Mouse (Mus musculus): Measurements from ENCODE around the gene Ehd1. TPM values are rescaled to one million over a fixed set of nuclear protein-coding genes. Genes with fewer than 3 reads are reported as not detected.
A peak's percentile ranks its signal among the peaks of the same experiment; 100 is the strongest.

Ehd1 gene
- polyA plus RNA-seq, 1 experiment from 2014 or later: 60.0 TPM

- no peak overlapping the region for H3K4me2 ChIP-seq (ENCODE audit: low read length)
- H3K36me3 ChIP-seq (ENCODE audit: control insufficient read depth, insufficient read depth, low read length): no peaks in the 10 kb centered on the region
- 0 out of 2 replicates have a peak, but pooled peaks have one; percentile 40 for ATAC-seq (ENCODE audit: insufficient number of reproducible peaks, insufficient read depth, low FRiP score, low read depth)
- 0 out of 2 replicates have a peak, but pooled peaks cover 3% of the 10 kb centered on the region for H3K27me3 ChIP-seq (ENCODE audit: control insufficient read depth, insufficient read depth, low read length)
- no peak overlapping the region for H3K9ac ChIP-seq (ENCODE audit: low read length)
- H3K9me3 ChIP-seq (ENCODE audit: control insufficient read depth, low read length): no peaks in the 10 kb centered on the region
- peaks cover 0 to 5% of the 10 kb centered on the region in 2 experiments; a peak in 1 of 4 replicates for H3K4me1 ChIP-seq (ENCODE audit: control insufficient read depth in 2 of 2, insufficient read depth in 2 of 2, low read length in 2 of 2)
- 15% methylated on average over 8 of the region's 8 CpGs for WGBS
- H3K4me3 ChIP-seq (ENCODE audit: control insufficient read depth in 1 of 2, insufficient read depth in 1 of 2, low read depth in 1 of 2, low read length in 2 of 2): no peak overlapping the region
- no peak overlapping the region for H3K27ac ChIP-seq (replicated peaks in 1 of 2; ENCODE audit: control insufficient read depth in 1 of 2, insufficient read depth in 1 of 2, low read depth in 2 of 2, low read length in 2 of 2)
Observed at GRCm38 (mm10) chr19:6268170-6268528, 8.4 kb upstream of the Ehd1 start.

- no peak overlapping the region for H3K4me2 ChIP-seq (ENCODE audit: low read length)
- no peak overlapping the region for H3K4me3 ChIP-seq (ENCODE audit: control insufficient read depth in 1 of 2, insufficient read depth in 1 of 2, low read depth in 1 of 2, low read length in 2 of 2)
- H3K9me3 ChIP-seq (ENCODE audit: control insufficient read depth, low read length): no peaks in the 10 kb centered on the region
- no peak overlapping the region for H3K9ac ChIP-seq (ENCODE audit: low read length)
- H3K4me1 ChIP-seq (ENCODE audit: control insufficient read depth in 2 of 2, insufficient read depth in 2 of 2, low read length in 2 of 2): peaks cover 0 to 5% of the 10 kb centered on the region in 2 experiments; a peak in 1 of 4 replicates
- ATAC-seq (ENCODE audit: insufficient number of reproducible peaks, insufficient read depth, low FRiP score, low read depth): no peak
- H3K27me3 ChIP-seq (ENCODE audit: control insufficient read depth, insufficient read depth, low read length): 0 out of 2 replicates have a peak, but pooled peaks cover 3% of the 10 kb centered on the region
- H3K27ac ChIP-seq (replicated peaks in 1 of 2; ENCODE audit: control insufficient read depth in 1 of 2, insufficient read depth in 1 of 2, low read depth in 2 of 2, low read length in 2 of 2): no peak overlapping the region
- 85% methylated on average over 7 of the region's 7 CpGs for WGBS
- no peaks in the 10 kb centered on the region for H3K36me3 ChIP-seq (ENCODE audit: control insufficient read depth, insufficient read depth, low read length)
Observed at GRCm38 (mm10) chr19:6268670-6269132, 7.8 kb upstream of the Ehd1 start.

GRCm38 (mm10) chr19:6269798-6270475 is 6.6 kb upstream of the Ehd1 start:
- H3K9me3 ChIP-seq (ENCODE audit: control insufficient read depth, low read length): no peaks in the 10 kb centered on the region
- no peak overlapping the region for H3K4me2 ChIP-seq (ENCODE audit: low read length)
- H3K27me3 ChIP-seq (ENCODE audit: control insufficient read depth, insufficient read depth, low read length): 0 out of 2 replicates have a peak, but pooled peaks cover 3% of the 10 kb centered on the region
- 86% methylated on average over 8 of the region's 8 CpGs for WGBS
- H3K9ac ChIP-seq (ENCODE audit: low read length): no peak overlapping the region
- peaks cover 0 to 5% of the 10 kb centered on the region in 2 experiments; a peak in 1 of 4 replicates for H3K4me1 ChIP-seq (ENCODE audit: control insufficient read depth in 2 of 2, insufficient read depth in 2 of 2, low read length in 2 of 2)
- no peak overlapping the region for H3K27ac ChIP-seq (replicated peaks in 1 of 2; ENCODE audit: control insufficient read depth in 1 of 2, insufficient read depth in 1 of 2, low read depth in 2 of 2, low read length in 2 of 2)
- no peak for ATAC-seq (ENCODE audit: insufficient number of reproducible peaks, insufficient read depth, low FRiP score, low read depth)
- H3K36me3 ChIP-seq (ENCODE audit: control insufficient read depth, insufficient read depth, low read length): no peaks in the 10 kb centered on the region
- no peak overlapping the region for H3K4me3 ChIP-seq (ENCODE audit: control insufficient read depth in 1 of 2, insufficient read depth in 1 of 2, low read depth in 1 of 2, low read length in 2 of 2)

- H3K4me1 ChIP-seq (ENCODE audit: control insufficient read depth in 2 of 2, insufficient read depth in 2 of 2, low read length in 2 of 2): peaks cover 2 to 7% of the 10 kb centered on the region in 2 experiments
- no peak for ATAC-seq (ENCODE audit: insufficient number of reproducible peaks, insufficient read depth, low FRiP score, low read depth)
- no peak overlapping the region for H3K27ac ChIP-seq (replicated peaks in 1 of 2; ENCODE audit: control insufficient read depth in 1 of 2, insufficient read depth in 1 of 2, low read depth in 2 of 2, low read length in 2 of 2)
- H3K27me3 ChIP-seq (ENCODE audit: control insufficient read depth, insufficient read depth, low read length): 0 out of 2 replicates have a peak, but pooled peaks cover 3% of the 10 kb centered on the region
- no peak overlapping the region for H3K9ac ChIP-seq (ENCODE audit: low read length)
- H3K36me3 ChIP-seq (ENCODE audit: control insufficient read depth, insufficient read depth, low read length): no peaks in the 10 kb centered on the region
- no peaks in the 10 kb centered on the region for H3K9me3 ChIP-seq (ENCODE audit: control insufficient read depth, low read length)
- no peak overlapping the region for H3K4me2 ChIP-seq (ENCODE audit: low read length)
- 55% methylated on average over 9 of the region's 9 CpGs for WGBS
- no peak overlapping the region for H3K4me3 ChIP-seq (ENCODE audit: control insufficient read depth in 1 of 2, insufficient read depth in 1 of 2, low read depth in 1 of 2, low read length in 2 of 2)
Observed at GRCm38 (mm10) chr19:6270661-6271060, 5.9 kb upstream of the Ehd1 start.

- 45% methylated on average over 8 of the region's 8 CpGs for WGBS
- H3K4me3 ChIP-seq (ENCODE audit: control insufficient read depth in 1 of 2, insufficient read depth in 1 of 2, low read depth in 1 of 2, low read length in 2 of 2): no peak overlapping the region
- no peak for ATAC-seq (ENCODE audit: insufficient number of reproducible peaks, insufficient read depth, low FRiP score, low read depth)
Observed at GRCm38 (mm10) chr19:6271206-6271605, 5.3 kb upstream of the Ehd1 start.

GRCm38 (mm10) chr19:6272053-6272452 is 4.5 kb upstream of the Ehd1 start:
- ATAC-seq (ENCODE audit: insufficient number of reproducible peaks, insufficient read depth, low FRiP score, low read depth): no peak
- Histone ChIP-seq H3K4me2 (ENCODE audit: low read length) (no peak overlapping the region), H3K36me3 (ENCODE audit: control insufficient read depth, insufficient read depth, low read length) (no peaks in the 10 kb centered on the region), H3K9me3 (ENCODE audit: control insufficient read depth, low read length) (no peaks in the 10 kb centered on the region), H3K9ac (ENCODE audit: low read length) (no peak overlapping the region), H3K4me3 (ENCODE audit: control insufficient read depth in 1 of 2, insufficient read depth in 1 of 2, low read depth in 1 of 2, low read length in 2 of 2) (no peak overlapping the region), H3K27me3 (ENCODE audit: control insufficient read depth, insufficient read depth, low read length) (0 out of 2 replicates have a peak, but pooled peaks cover 3% of the 10 kb centered on the region), H3K27ac (replicated peaks in 1 of 2; ENCODE audit: control insufficient read depth in 1 of 2, insufficient read depth in 1 of 2, low read depth in 2 of 2, low read length in 2 of 2) (no peak overlapping the region), H3K4me1 (ENCODE audit: control insufficient read depth in 2 of 2, insufficient read depth in 2 of 2, low read length in 2 of 2) (peaks cover 6 to 13% of the 10 kb centered on the region in 2 experiments)
- WGBS: 69% methylated on average over 7 of the region's 7 CpGs

More at GRCm38 (mm10) chr19:6271206-6271605, 5.3 kb upstream of the Ehd1 start:
- Histone ChIP-seq H3K9me3 (ENCODE audit: control insufficient read depth, low read length) (no peaks in the 10 kb centered on the region), H3K4me2 (ENCODE audit: low read length) (no peak overlapping the region), H3K36me3 (ENCODE audit: control insufficient read depth, insufficient read depth, low read length) (no peaks in the 10 kb centered on the region), H3K27ac (replicated peaks in 1 of 2; ENCODE audit: control insufficient read depth in 1 of 2, insufficient read depth in 1 of 2, low read depth in 2 of 2, low read length in 2 of 2) (no peak overlapping the region), H3K27me3 (ENCODE audit: control insufficient read depth, insufficient read depth, low read length) (0 out of 2 replicates have a peak, but pooled peaks cover 3% of the 10 kb centered on the region), H3K9ac (ENCODE audit: low read length) (no peak overlapping the region), H3K4me1 (ENCODE audit: control insufficient read depth in 2 of 2, insufficient read depth in 2 of 2, low read length in 2 of 2) (peaks cover 5 to 13% of the 10 kb centered on the region in 2 experiments)

GRCm38 (mm10) chr19:6272738-6273137 is 3.8 kb upstream of the Ehd1 start:
- Histone ChIP-seq H3K4me2 (ENCODE audit: low read length) (no peak overlapping the region), H3K4me3 (ENCODE audit: control insufficient read depth in 1 of 2, insufficient read depth in 1 of 2, low read depth in 1 of 2, low read length in 2 of 2) (no peak overlapping the region), H3K27ac (replicated peaks in 1 of 2; ENCODE audit: control insufficient read depth in 1 of 2, insufficient read depth in 1 of 2, low read depth in 2 of 2, low read length in 2 of 2) (peak overlapping the region; percentile 47 to 51), H3K9me3 (ENCODE audit: control insufficient read depth, low read length) (no peaks in the 10 kb centered on the region), H3K9ac (ENCODE audit: low read length) (no peak overlapping the region), H3K36me3 (ENCODE audit: control insufficient read depth, insufficient read depth, low read length) (no peaks in the 10 kb centered on the region), H3K27me3 (ENCODE audit: control insufficient read depth, insufficient read depth, low read length) (no peaks in the 10 kb centered on the region), H3K4me1 (ENCODE audit: control insufficient read depth in 2 of 2, insufficient read depth in 2 of 2, low read length in 2 of 2) (peaks cover 7 to 15% of the 10 kb centered on the region in 2 experiments)
- no peak for ATAC-seq (ENCODE audit: insufficient number of reproducible peaks, insufficient read depth, low FRiP score, low read depth)
- WGBS: 62% methylated on average over 4 of the region's 4 CpGs

Data from heart, embryonic 14.5 days (tissue).